Mouse (Mus musculus): ENCODE measurements around the gene Ebi3. TPM values are rescaled to one million over a fixed set of nuclear protein-coding genes. Genes with fewer than 3 reads are reported as not detected.

The Ebi3 gene
- total RNA-seq (2023): 1 to 10 TPM; 1.0 to 1.3 TPM

GRCm38 (mm10) chr17:55952447-55953027 lies at the start of gene Ebi3:
Ebi3 (plus strand) TSS chr17:55952640.

GRCm38 (mm10) chr17:55949400-55949799 lies 3.0 kb upstream of the Ebi3 start, which contains the start of gene Zfp119b:
Zfp119b (minus strand) TSS chr17:55949500.

GRCm38 (mm10) chr17:55958918-55959728 lies 6.7 kb downstream of the Ebi3 start, which contains the start of gene Yju2:
Yju2 (plus strand) TSS chr17:55959099.

GRCm38 (mm10) chr17:55969966-55970891 lies 17.8 kb downstream of the Ebi3 start, which contains the start of gene Shd:
Shd (plus strand) TSS chr17:55970467.

DNA sequence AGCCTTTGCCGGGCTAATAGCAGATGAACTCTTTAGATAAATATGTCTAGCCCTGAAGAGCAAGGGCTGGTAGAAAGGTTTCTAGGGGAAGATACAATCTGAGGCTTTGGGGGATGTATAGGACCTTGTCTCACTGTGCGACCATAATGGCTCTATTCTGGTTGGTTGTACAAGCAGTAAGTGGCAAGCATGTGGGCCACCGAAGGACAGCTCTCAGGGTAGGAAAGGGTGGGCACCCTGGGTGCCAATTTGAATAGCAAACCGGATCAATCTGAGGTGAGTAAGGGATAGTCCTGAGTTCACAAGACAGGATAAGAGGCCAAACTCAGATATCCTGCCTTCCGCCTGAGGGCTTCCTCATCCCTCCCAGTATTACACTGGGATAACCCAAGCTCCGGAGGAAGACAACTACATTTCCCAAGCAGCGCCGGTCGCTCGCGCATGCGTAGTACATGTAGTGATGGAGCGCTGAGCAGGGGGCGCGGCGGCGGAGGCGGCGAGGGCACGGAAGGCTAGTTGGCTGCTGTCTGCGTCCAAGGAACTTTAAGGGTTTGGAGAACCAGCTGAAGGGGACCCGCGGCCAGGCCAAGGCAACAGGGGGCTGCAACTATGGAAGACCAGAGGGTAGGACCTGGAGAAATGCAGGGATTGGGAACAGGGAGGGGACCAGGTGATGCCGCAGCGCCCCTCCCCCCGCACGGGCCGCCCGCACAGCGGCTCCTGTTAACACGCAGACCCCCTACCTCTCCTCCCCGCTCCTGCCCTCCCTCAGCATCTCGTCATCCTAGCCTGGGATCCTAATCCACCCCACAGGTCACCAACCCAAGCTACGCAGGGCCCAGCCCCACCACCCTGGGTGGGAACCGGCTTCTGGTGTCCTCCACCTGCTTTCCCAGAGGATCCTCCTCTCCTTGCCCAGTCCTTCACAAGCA lies 33.9 kb downstream of the Ebi3 start, which contains the start of gene Fsd1:
Gene Fsd1 (plus strand): TSS at position 480 of the 932 bp plus-strand sequence.

DNA sequence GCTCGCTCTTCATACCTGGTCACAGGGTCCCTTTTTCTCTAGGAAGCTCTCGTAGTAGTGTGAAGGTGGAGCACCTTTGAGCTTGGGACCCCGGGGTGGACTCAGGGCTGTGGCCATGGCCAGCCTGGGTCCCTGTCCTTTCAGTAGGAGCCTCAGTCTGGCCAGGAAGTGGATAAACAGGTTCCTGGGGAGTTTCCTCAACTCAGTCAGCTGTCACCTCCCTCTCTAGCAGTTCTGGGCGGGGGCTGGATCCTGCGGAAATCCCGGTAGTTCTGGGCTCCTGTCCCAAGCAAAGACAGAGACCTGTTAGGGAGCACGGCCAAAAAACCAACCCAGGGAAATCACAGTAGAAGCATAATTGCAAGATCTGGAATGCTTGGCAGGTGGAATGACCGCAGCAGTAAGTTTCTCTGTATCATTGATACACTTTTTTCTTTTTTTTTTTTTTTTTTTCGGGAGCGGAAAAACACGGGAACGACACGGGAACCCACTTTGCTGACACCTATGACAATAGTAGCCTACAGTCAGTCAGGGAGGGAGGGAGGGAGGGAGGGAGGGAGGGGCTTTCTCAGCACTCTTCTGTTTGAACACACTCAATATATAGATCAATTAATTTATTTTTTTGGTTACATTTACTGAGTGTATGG lies 53.1 kb downstream of the Ebi3 start, which contains the start of the genes Stap2 and Mpnd:
Gene Stap2 (minus strand): TSS at position 170 of the 647 bp plus-strand sequence.
Gene Mpnd (plus strand): TSS at position 297 of the 647 bp plus-strand sequence.

Other genes starting within 250 kb of the Ebi3 start
- gene Pot1b, start 240.0 kb upstream of the Ebi3 start, total RNA-seq (2023): 10 to 100 TPM; 40.3 to 41.0 TPM
- 1 to 10 TPM; 1.0 to 1.3 TPM for gene Adgre4, start 202.7 kb upstream of the Ebi3 start, total RNA-seq (2023)
- 10 to 100 TPM; 11.9 to 12.2 TPM for gene Zfp119a, start 73.7 kb upstream of the Ebi3 start, total RNA-seq (2023)
- gene Zfp959, start 60.5 kb upstream of the Ebi3 start, total RNA-seq (2023): 10 to 100 TPM; 21.4 to 32.0 TPM
- gene Zfp119b, start 3.1 kb upstream of the Ebi3 start, total RNA-seq (2023): 1 to 10 TPM; 3.5 to 4.7 TPM
- gene Yju2, start 6.5 kb downstream of the Ebi3 start, total RNA-seq (2023): 10 to 100 TPM; 51.6 to 63.7 TPM
- 1 to 10 TPM; 6.4 to 7.9 TPM for gene Shd, start 17.8 kb downstream of the Ebi3 start, total RNA-seq (2023)
- gene Fsd1, start 33.9 kb downstream of the Ebi3 start, total RNA-seq (2023): not detected
- gene Stap2, start 52.9 kb downstream of the Ebi3 start, total RNA-seq (2023): 1 to 10 TPM in 1 of 2 experiments, under 1 TPM in 1; 0.84 to 2.4 TPM
- 10 to 100 TPM; 66.1 to 69.1 TPM for gene Mpnd, start 53.1 kb downstream of the Ebi3 start, total RNA-seq (2023)
- gene Sh3gl1, start 84.0 kb downstream of the Ebi3 start, total RNA-seq (2023): 100 to 1,000 TPM; 125 to 126 TPM
- 1 to 10 TPM; 3.4 to 5.1 TPM for gene Chaf1a, start 87.8 kb downstream of the Ebi3 start, total RNA-seq (2023)
- gene Ubxn6, start 122.4 kb downstream of the Ebi3 start, total RNA-seq (2023): 10 to 100 TPM; 66.9 to 74.8 TPM
- 100 to 1,000 TPM; 103 to 106 TPM for gene Hdgfl2, start 127.0 kb downstream of the Ebi3 start, total RNA-seq (2023)
- not detected for gene Plin4, start 157.2 kb downstream of the Ebi3 start, total RNA-seq (2023)
- not detected for gene Plin5, start 165.0 kb downstream of the Ebi3 start, total RNA-seq (2023)
- gene Lrg1, start 169.4 kb downstream of the Ebi3 start, total RNA-seq (2023): not detected
- gene Sema6b, start 187.7 kb downstream of the Ebi3 start, total RNA-seq (2023): not detected
- 10 to 100 TPM; 13.1 to 14.9 TPM for gene Tnfaip8l1, start 209.8 kb downstream of the Ebi3 start, total RNA-seq (2023)
- 10 to 100 TPM; 51.6 to 52.0 TPM for gene Mydgf, start 231.3 kb downstream of the Ebi3 start, total RNA-seq (2023)

Measured in T-cell, adult 66 days (primary cell).